Mouse (Mus musculus): ENCODE results near the gene Tcl1b3.
"Not testable (repeated sequence)": the region's sequence is repeated elsewhere in the genome, so short reads cannot be mapped to it uniquely, and the experiment has no call there.

Tcl1b3 gene

DNA sequence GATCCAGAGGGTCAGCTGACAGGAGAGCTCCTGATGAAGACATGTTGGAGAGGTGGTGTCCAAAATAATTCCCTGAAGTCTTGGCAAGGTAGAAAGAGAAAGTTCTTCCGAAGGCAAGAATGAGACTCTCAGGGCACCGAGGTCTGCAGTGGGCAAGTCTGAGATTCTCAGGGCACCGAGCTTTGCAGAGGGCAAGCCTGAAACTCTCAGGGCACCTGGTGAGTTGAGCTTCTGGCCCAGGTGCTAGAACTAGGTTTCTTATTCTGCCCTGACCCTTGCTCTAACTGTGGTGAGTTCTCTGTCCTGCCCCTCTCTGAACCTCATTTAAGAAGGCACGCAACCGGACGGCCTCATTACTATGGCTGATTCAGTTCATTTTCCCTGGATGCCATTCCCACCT is at the start of gene Tcl1b3:
TSS of gene Tcl1b3 (plus strand) at position 301 of the 400 bp plus-strand sequence.
- DNase-seq (ENCODE audit: extremely low read depth, low read depth): not testable (repeated sequence)

DNA sequence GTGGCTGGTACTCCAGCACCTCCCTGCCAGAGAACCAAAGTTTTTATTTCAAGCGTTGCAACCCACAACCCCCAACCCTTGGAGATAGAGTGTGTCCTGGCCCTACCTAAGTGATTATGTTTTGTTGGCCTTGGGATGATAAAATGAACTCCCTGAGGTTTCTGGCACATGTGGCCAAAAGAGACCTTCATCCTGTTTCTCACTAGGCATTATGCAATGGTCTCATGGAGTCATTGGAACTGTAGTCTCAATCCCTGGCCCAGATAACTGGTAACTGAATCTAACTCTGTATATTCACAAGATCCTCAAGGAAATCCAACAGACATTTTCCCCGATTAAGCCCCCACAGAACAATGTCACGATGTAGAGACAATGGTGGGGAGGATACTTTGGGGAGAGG is 47.7 kb upstream of the Tcl1b3 start:
- no peak for DNase-seq (ENCODE audit: extremely low read depth, low read depth)

DNA sequence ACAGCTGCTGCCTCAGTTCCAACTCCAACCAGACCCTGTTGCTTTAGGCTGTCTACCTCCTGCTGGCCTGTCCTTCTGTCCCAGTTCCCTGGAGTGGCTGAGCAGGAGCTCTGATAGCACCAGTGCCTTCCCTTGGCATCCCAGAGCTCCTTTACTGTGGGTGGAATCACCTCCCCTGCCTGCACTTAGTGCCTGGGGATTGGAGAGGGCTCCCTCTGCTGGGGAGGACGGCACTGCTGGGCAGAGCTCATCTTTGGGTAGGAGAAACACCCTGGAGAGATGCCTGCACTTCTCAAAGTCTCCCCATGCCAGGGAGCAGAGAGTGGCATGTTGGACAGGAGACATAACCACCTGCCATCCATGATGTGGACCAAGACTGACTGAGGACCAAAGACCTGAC is 45.9 kb upstream of the Tcl1b3 start:
- not testable (repeated sequence) for DNase-seq (ENCODE audit: extremely low read depth, low read depth)

DNA sequence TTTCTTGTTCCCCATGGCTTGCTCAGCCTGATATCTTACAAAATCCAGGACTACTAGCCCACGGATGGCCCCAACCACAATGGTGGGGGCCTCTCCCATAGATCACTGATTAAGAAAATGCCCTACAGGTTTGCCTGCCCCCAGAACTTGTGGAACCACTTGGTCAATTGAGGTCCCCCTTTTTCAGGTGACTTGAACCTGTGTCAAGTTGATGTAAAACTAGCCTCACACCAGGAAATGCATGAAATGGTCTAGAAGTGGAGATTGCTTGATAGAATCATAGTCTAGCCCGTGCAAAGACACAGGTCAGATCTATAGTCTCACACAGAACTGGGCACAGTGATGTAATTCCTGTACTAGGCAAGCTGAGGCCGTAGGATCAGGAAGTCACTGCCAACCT is 45.1 kb upstream of the Tcl1b3 start, which contains the start of gene Tcl1b2:
TSS of gene Tcl1b2 (plus strand) at position 301 of the 400 bp plus-strand sequence.
- DNase-seq (ENCODE audit: extremely low read depth, low read depth): no peak

DNA sequence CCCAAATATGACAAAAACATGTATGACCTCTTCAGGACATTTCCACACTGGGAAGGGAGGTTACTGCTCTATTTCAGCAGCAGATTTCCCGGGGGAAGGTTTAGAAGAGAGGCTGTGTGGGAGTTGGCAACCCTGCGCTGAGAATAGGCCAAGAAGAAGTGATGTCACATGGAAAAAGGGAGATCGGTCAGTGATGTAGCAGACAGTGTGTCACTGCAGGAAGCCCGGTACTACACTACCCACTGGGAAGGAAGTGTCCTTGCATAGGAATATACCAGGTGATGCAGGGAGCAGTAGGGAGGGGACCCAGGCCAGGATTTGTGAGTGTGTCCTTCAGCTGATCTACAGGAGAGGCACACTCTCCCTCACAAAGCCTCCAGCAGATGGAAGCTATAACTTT is 35.6 kb upstream of the Tcl1b3 start:
- not testable (repeated sequence) for DNase-seq (ENCODE audit: extremely low read depth, low read depth)

DNA sequence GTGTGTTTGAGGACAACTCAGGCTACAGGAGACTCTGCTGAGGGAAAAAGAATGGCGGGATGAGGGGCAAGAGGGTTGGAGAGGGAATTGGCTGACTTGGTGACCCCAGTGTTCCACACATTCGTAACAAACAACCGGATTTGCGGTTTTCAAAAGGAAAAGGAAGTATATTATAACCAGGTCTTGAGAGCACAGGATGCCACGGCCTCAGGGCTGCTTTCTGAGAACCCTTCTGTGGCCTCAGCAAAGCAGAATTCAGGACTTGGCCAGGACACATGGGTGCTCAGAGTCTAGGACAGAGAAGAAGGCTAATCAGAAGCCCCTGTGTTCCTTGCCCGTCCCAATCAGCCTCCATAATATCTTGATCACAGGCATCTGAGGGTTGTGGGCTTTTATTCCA is 32.0 kb upstream of the Tcl1b3 start:
- no peak for DNase-seq (ENCODE audit: extremely low read depth, low read depth)

DNA sequence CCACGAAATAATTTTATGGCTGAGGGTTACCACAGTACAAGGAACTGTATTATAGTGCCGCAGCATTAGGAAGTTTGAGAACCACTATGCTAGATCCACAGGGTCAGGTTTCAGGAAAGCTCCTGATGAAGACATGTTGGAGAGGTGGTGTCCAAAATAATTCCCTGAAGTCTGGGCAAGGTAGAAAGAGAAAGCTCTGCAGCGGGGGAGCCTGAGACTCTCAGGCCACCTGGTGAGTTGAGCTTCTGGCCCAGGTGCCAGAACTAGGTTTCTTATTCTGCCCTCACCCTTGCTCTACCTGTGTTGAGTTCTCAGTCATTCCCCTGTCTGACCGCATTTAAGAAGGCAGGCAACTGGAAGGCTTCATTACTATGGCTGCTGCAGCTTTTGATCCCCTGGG is 31.5 kb upstream of the Tcl1b3 start, which contains the start of gene Tcl1b1:
TSS of gene Tcl1b1 (plus strand) at position 301 of the 400 bp plus-strand sequence.
- DNase-seq (ENCODE audit: extremely low read depth, low read depth): no peak

DNA sequence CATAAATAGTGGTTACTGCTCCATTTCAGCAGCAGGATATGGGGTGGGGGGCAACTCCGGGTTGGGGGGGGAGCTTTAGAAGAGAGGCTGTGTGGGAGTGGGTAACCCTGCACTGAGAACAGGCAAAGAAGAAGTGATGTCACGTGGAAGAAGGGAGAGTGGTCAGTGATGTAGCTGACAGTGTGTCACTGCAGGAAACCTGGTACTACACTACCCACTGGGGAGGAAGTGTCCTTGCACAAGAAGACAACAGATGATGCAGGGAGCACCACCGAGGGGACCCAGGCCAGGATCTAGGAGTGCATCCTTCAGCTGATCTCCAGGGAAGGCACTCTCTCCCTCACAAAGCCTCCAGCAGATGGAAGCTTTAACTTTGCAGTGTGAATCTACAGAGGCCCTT is 24.1 kb upstream of the Tcl1b3 start:
- no peak for DNase-seq (ENCODE audit: extremely low read depth, low read depth)

DNA sequence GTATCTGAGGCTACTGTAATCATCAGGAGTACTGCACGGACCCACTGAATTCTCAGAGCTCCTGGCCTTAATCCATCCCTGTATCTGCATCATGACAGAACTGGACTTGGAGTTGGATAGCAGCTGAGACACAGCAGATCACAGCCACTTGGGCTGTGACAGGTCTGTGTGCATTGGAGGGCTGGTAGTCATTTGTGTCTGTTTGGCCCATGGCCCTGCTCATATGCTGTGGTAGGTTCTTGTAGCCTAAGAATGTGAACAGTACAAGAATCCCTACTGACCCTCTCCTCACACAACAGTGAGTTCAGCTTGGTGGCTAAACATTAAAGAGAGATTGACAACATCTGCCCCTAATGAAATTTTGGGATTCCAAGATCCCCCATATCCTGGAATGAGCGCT is 17.5 kb upstream of the Tcl1b3 start:
- DNase-seq (ENCODE audit: extremely low read depth, low read depth): no peak

DNA sequence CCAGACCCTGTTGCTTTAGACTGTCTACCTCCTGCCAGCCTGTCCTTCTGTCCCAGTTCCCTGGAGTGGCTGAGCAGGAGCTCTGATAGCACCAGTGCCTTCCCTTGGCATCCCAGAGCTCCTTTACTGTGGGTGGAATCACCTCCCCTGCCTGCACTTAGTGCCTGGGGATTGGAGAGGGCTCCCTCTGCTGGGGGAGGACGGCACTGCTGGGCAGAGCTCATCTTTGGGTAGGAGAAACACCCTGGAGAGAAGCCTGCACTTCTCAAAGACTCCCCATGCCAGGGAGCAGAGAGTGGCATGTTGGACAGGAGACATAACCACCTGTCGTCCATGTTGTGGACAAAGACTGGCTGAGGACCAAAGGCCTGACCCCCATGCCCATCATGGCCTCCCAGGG is 16.5 kb upstream of the Tcl1b3 start:
- not testable (repeated sequence) for DNase-seq (ENCODE audit: extremely low read depth, low read depth)

DNA sequence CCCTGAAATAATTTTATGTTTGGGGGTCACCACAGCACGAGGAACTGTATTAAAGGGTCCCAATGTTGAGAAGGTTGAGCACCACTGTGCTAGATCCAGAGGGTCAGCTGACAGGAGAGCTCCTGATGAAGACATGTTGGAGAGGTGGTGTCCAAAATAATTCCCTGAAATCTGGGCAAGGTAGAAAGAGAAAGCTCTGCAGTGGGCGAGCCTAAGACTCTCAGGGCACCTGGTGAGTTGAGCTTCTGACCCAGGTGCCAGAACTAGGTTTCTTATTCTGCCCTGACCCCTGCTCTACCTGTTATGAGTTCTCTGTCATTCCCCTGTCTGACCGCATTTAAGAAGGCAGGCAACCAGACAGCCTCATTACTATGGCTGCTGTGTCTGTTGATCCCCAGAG is 14.8 kb upstream of the Tcl1b3 start, which contains the start of gene Tcl1b5:
TSS of gene Tcl1b5 (plus strand) at position 301 of the 400 bp plus-strand sequence.
- DNase-seq (ENCODE audit: extremely low read depth, low read depth): not testable (repeated sequence)

DNA sequence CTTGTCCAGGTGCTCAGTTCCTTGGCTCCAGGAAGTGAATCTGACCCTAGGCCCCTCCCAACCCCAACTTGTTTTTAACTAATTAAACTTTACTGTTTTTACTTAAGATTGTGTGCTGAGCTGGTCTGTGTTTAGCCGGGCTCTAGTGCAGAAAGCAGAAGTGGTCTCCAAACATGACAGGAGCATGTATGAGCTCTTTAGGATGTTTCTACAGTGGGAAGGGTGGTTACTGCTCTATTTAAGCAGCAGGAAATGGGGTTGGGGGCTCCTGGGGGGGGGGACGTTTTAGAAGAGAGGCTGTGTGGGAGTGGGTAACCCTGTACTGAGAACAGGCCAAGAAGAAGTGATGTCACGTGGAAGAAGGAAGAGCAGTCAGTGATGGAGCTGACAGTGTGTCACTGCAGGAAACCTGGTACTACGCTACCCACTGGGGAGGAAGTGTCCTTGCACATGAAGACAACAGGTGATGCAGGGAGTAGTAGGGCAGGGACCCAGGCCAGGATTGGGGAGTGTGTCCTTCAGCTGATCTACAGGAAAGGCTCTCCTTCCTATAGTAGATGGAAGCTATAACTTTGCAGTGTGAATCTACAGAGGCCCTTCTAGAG is 9.7 kb upstream of the Tcl1b3 start:
- DNase-seq (ENCODE audit: extremely low read depth, low read depth): not testable (repeated sequence)

DNA sequence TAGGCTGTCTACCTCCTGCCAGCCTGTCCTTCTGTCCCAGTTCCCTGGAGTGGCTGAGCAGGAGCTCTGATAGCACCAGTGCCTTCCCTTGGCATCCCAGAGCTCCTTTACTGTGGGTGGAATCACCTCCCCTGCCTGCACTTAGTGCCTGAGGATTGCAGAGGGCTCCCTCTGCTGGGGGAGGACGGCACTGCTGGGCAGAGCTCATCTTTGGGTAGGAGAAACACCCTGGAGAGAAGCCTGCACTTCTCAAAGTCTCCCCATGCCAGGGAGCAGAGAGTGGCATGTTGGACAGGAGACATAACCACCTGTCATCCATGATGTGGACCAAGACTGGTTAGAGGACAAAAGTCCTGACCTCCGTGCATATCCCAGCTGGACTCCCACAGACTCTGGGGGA is 1.9 kb upstream of the Tcl1b3 start:
- DNase-seq (ENCODE audit: extremely low read depth, low read depth): not testable (repeated sequence)

DNA sequence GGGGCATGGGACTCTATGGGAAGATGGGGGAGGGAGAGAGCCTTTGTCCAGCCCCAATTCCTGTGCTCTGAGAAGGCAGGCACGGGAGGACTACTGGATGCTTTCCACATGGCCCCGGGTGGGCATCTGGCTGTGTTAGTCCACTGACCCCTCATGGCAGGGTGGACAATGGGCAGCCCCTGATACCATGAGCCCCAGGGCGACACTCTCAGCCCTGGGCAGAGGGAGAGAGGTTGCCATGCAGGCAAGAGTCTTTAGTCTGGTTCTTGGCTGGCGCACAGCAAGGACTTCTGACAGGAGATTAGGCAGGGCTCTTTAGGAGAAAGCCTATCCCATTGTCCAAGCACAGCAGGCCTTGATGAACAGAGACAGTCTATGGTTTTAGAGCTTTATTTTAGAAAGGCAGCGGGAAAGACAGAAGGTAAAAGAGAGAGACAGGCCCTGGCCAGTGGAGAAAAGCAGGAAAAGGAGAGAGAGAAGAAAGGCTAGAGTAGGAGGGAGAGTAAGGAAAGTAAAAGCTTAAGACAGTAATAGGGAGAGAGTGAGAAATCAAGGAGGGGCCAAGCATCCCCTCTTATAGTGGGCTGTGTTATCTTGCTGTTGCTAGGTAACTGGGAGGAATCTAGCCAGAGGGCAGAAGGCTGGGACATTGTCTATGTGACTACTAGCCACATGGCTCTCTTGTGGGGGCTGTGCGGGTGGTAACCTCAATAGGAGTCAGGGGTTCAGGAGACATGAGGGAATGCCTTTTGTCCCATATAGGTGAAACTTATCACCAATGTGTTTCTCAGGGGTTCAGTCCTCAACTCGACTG is 9.0 kb downstream of the Tcl1b3 start:
- DNase-seq (ENCODE audit: extremely low read depth, low read depth): not testable (repeated sequence)

DNA sequence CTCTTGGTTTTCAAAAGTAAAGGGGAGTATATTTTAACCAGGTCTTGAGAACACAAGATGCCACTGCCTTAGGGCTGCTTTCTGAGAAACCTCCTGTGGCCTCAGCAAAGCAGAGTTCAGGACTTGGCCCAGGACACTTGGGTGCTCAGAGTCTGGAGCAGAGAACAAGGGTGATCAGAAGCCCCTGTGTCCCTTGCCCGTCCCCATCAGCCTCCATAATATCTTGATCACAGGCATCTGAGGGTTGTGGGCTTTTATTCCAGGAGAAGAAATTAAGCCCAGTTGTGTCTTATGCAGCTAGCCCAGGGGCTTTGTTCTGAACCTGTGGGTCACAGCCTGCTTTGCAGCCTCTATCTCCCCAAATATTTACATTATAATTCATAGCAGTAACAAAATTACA is 10.8 kb downstream of the Tcl1b3 start, which contains the start of gene Tcl1b4:
TSS of gene Tcl1b4 (plus strand) at position 301 of the 400 bp plus-strand sequence.
- not testable (repeated sequence) for DNase-seq (ENCODE audit: extremely low read depth, low read depth)

DNA sequence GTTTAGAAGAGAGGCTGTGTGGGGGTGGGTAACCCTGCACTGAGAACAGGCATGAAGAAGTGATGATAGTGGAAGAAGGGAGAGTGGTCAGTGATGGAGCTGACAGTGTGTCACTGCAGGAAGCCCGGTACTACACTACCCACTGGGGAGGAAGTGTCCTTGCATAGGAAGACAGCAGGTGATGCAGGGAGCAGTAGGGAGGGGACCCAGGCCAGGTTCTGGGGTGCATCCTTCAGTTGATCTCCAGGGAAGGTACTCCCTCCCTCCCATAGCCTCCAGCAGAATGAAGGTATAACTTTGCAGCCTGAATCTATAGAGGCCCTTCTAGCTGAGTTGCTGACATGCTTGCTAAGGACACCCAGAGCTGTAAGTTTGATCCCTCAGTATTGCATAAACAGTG is 16.2 kb downstream of the Tcl1b3 start:
- no peak for DNase-seq (ENCODE audit: extremely low read depth, low read depth)

DNA sequence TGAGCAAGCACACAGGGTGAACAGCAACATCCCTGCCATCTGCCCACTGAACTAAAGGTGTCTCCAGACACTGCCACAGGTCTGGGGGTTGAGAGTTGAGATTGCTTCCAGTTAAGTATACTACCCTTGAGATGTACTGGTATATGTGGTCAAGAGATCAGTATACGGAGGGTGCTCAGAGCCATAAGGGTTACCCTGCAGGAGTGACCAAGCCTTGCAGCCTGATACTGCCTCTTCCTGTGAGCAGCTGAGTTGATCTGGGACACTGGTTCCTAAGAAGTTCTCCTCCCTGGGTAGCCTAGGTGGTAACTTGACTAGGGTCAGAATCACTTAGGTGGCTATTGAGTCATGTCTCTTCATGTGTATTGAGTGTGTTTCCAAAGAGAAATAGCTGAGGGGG is 17.6 kb downstream of the Tcl1b3 start:
- DNase-seq (ENCODE audit: extremely low read depth, low read depth): no peak

DNA sequence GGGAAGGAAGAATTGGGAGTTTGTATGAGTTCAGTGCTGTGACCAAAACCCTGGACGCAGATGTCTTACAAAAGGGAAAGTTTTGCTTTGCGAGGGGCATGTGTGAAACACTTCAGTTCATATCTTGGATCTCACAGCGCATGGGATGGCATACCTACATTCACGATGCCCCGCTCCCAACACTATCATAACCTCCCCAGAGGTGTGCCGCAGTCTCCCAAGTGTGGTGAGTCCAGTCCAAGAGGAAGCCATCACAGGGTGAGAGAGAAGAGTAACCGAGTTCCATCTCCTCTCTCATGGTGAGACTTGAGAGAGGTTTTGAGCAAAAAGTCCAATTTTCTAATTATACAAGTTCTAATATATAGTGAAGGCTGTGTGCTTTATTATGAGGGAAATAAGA is 18.4 kb downstream of the Tcl1b3 start:
- no peak for DNase-seq (ENCODE audit: extremely low read depth, low read depth)

DNA sequence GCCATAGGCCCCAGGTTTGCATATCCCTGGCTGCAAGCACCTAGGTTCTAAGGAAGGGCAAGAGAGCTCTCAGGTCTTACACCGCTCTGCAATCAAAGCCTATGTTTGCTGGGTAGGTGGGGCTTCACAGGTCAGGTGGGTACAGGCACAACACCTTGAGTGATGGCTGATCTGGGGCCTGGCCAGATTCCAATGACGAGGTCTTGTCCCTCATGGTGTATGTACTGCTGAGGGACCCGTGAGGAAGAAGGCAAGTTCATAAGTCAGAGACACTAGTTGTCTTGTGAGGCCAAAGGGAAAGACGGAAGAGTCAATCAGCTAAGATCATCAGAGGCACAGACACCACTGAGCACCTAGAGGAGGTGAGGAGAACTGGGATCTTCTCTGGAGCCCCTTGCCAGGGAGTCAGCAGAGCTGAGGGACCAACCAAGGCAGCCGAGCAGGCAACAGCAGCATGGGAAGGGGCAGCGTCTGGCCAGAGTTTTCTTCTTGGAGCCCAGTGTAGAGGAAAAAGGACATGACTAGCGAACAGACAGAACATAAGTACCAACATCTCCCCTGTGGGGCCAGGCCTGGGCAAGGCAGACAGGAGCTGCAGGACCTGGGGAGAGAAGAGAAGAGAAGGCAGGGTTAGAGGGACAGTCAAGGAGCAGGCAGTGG is 26.4 kb downstream of the Tcl1b3 start:
- DNase-seq (ENCODE audit: extremely low read depth, low read depth): no peak

DNA sequence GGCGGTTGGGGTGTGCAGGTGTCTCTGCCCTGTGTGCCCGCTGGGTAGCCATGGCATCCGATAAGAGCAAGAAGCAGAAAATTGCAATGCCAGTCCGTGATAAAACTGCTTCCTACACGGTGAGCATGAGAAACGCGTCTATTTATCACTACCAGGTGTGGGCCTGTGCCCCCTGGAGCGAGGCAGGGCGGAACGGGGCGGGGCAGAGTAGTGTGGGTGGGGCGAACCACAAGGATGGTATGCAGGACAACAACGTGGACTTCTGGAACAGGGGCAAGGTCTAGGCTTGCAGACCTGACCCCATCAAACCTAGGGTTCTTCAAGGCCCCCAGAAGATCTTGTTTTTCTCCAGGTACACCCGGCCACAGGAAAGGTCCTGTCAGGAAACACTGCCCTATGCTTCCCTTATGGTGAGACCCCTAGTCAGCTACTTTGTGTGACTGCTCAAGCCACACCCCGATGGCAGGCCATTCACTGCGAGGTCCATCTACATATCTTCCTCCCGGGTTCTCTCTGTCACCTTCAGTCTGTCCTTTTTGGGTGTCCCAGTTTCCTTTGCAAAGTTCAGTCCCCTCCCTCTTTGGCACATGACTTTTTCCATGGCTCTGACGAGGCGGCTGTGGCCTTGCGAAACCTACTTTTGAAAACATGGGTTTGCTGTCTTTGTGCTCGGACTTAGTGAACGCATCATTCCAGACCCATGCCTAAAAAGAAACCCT is 31.9 kb downstream of the Tcl1b3 start, which contains the start of gene Tcl1:
TSS of gene Tcl1 (minus strand) at position 193 of the 719 bp plus-strand sequence.
- DNase-seq (ENCODE audit: extremely low read depth, low read depth): no peak

DNA sequence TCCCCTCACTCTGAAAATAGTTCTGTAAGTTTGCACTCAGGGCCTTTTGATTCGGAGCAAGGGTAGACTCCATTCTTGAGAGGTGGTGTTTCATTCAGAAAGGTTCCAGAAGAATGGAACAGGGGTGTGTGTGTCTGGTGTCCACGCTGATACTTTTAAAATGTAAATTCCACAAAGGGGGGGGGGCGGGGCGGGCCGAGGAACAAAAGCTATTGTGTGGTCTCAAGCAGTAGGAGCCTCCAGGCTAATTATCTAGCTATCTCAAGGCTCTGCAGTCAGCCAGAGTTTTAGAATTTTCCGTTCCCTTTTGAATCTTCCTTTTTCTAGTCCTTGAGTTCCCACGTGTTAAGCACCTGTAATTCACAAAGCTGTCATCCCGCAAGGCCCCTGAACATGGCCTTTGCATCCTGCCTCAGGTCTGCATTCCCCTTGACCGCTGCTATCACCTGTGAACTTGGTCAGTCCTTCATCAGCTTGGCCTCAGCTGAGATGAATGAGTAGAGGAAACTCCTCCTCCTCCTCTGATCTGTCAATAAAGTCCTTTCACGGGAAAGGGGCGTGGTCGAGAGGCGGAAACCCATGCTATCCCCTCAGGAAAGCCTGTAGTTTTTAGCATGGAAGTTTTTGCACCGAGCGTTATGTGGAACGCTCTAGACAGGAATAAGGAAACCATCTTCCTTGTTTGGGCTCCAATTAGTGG is 33.9 kb downstream of the Tcl1b3 start:
- DNase-seq (ENCODE audit: extremely low read depth, low read depth): no peak

All from MEL-GATA-1-ER (cell line).